Mouse (Mus musculus) right cerebral cortex, postnatal 14 days (tissue): Measurements from ENCODE around the gene Gemin4.

Source experiments
- DNase-seq: peaks from one replicate; pipeline ENCODE4 v3.0.0; 2022

Gene Gemin4

GRCm38 (mm10) chr11:76217390-76217800 is at the start of gene Gemin4, which contains the start of gene Dbil5:
Gene Gemin4, minus strand, starts transcription at chr11:76217664.
Gene Dbil5, plus strand, starts transcription at chr11:76217608.
- DNase-seq, result peak; percentile 98

- DNase-seq, result no peak
These were observed 45.3 kb upstream of the Gemin4 start for GRCm38 (mm10) chr11:76262611-76263351.

GRCm38 (mm10) chr11:76261224-76261623 is 43.8 kb upstream of the Gemin4 start:
- no peak for DNase-seq

- DNase-seq, result no peak
These were observed 43.0 kb upstream of the Gemin4 start for GRCm38 (mm10) chr11:76260208-76261050.

- no peak for DNase-seq
These were observed 41.0 kb upstream of the Gemin4 start for GRCm38 (mm10) chr11:76258511-76258910.

GRCm38 (mm10) chr11:76257386-76257785 is 39.9 kb upstream of the Gemin4 start:
- DNase-seq, result no peak

- DNase-seq, result no peak
These were observed 38.7 kb upstream of the Gemin4 start for GRCm38 (mm10) chr11:76256129-76256528.

GRCm38 (mm10) chr11:76255431-76256001 is 38.1 kb upstream of the Gemin4 start:
- no peak for DNase-seq

GRCm38 (mm10) chr11:76253918-76254264 is 36.4 kb upstream of the Gemin4 start:
- no peak for DNase-seq

- peak; percentile 80 for DNase-seq
These were observed 35.9 kb upstream of the Gemin4 start for GRCm38 (mm10) chr11:76253145-76253917.

GRCm38 (mm10) chr11:76252036-76252435 is 34.6 kb upstream of the Gemin4 start:
- no peak for DNase-seq

- DNase-seq, result no peak
These were observed 29.8 kb upstream of the Gemin4 start for GRCm38 (mm10) chr11:76247239-76247638.

- no peak for DNase-seq
These were observed 29.0 kb upstream of the Gemin4 start for GRCm38 (mm10) chr11:76246439-76246838.

GRCm38 (mm10) chr11:76243811-76244546 is 26.5 kb upstream of the Gemin4 start:
- DNase-seq, result no peak

GRCm38 (mm10) chr11:76242901-76243810 is 25.7 kb upstream of the Gemin4 start, which contains the start of the genes Mrm3 and Glod4:
Gene Mrm3, plus strand, starts transcription at chr11:76243715.
Gene Glod4, minus strand, starts transcription at chr11:76243725.
- peak; percentile 95 for DNase-seq

- DNase-seq, result no peak
These were observed 22.3 kb upstream of the Gemin4 start for GRCm38 (mm10) chr11:76239750-76240149.

GRCm38 (mm10) chr11:76236136-76236535 is 18.7 kb upstream of the Gemin4 start:
- no peak for DNase-seq

GRCm38 (mm10) chr11:76225051-76225450 is 7.6 kb upstream of the Gemin4 start:
- no peak for DNase-seq

- DNase-seq, result no peak
These were observed 7.2 kb upstream of the Gemin4 start for GRCm38 (mm10) chr11:76224631-76225030.

- DNase-seq, result peak; percentile 24
These were observed 629 bp downstream of the Gemin4 start for GRCm38 (mm10) chr11:76216681-76217389.
